Mouse (Mus musculus) ovary, postnatal 10 days (tissue): Measurements from ENCODE around the gene Deup1.

Source experiments
- DNase-seq: peaks from one replicate; pipeline ENCODE4 v3.0.0; 2022; ENCODE audit warnings: low spot score

Gene Deup1

DNA sequence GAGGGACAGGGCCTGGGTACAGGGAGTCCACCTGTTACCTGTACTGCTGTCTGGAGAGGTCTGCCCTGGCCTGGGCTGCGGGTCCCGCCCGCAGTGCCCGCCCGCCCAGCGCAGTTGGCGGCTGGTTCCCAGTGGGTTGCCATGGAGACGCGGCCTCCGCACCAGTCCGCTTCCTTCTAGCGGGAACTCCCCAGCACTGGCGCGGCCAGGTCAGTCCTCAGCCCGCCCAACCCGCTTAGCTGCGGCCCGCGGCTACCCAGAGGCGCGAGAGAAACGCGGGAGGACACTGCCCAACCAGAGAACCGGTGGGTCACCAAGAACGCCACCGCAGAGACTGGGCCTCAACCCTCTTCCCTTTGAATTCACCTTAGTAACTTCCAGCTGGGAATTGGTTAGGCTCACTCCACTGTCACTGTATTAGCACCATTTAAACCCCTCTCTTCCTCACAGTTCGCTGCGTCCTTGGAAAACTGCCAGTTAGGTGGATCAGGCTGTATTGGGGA is at the start of gene Deup1:
Deup1 (minus strand) TSS at position 149 of the 503 bp plus-strand sequence.
- peak; percentile 6 for DNase-seq

DNA sequence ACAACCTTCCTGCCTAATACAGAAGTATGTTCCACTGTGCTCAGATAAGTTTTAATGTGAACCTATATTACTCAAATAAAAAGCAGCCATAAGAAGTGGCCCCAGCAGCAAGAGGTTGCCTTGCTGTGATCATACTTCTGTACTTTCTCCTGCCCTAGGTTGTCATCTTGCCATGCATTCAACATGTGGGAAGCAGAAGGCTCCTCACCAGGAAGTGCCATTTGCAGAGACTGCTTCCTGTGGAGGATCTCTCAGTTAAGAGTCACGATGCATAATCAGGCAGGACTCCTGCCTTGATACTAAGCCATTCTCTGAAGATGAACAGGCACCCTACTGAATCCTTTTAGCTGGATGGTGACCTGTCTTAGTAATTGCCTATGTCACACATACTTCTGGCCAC is 44.5 kb upstream of the Deup1 start:
- DNase-seq, result no peak

DNA sequence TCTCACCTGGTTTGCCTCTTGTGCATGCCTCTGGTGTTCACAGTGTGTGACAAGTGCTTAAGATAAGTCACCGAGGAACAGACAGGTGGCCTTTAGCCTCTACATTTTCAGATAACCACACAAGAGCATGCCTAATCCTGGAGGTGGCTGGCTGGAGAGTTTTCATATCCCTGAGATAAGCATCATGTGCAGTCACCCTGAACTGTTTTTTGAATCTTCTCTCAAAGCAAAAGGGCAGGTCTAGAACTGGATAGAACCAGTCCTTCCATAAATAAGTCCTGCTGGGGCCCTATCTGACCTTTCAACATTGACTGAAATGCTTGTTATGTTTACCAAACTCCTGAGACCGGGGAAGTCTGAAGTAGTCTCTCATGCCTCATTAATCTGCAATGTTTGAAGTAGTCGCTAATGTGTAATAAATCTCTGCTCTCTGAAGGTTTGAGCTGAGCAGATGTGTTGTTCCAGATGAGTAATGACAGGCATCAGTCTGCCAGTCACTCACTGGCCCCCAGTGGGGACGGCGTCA is 42.3 kb upstream of the Deup1 start:
- DNase-seq, result no peak

DNA sequence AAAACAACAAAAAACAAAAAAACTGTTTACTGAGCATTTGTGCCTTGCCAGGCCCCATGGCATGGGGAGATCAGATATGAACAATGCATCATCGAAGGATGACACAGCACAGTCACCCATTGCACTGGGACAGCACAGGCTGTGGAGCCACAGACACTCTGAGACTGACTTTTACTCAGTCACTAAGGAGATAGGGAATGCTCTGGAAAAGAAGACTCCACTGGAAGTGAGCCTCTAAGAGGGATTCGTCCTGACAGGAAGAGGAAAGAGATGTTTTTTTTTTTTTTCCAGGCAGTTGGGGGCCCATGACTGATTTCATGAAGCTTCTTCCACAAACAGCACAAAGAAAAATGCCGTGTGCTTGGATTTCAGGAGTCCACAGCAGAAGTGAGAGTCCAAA is 41.7 kb upstream of the Deup1 start:
- DNase-seq, result no peak

DNA sequence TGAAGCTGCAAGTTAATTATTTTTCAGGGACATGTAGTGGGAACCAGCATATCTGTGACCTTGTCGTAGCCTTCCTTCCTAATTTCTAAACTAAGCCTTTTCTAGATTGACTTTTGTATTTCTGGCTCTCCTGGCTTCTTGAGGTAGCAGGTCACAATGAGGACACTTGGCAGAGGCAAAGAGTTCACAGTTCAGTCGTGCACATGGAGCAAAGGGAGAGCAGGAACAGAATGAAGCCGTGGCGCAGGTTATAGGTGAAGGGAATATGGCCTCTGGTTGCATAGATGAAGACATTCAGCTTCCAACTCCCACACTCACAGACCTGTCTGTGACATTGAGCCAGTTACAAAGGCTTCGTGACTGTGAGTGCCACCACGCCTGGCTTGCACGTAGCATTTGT is 36.9 kb upstream of the Deup1 start:
- no peak for DNase-seq

DNA sequence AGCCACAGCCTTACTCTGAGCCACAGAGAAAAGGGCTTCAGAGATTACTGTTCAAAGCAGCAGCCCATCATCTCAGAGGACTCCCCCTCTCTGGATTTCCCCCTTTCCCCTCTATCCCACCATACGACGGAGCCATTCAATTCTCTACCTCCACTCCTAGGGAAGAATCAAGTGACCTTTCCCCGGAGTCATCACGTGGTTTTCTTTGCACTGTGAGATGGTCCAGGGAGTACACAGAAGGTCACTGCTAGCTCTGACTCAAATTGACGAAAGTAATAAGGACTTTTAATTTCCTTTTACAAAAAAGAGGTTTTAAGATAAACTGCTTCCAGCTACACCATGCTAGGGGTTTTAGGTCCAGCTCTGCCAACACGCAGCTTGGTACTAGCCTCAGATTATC is 31.3 kb upstream of the Deup1 start:
- no peak for DNase-seq

DNA sequence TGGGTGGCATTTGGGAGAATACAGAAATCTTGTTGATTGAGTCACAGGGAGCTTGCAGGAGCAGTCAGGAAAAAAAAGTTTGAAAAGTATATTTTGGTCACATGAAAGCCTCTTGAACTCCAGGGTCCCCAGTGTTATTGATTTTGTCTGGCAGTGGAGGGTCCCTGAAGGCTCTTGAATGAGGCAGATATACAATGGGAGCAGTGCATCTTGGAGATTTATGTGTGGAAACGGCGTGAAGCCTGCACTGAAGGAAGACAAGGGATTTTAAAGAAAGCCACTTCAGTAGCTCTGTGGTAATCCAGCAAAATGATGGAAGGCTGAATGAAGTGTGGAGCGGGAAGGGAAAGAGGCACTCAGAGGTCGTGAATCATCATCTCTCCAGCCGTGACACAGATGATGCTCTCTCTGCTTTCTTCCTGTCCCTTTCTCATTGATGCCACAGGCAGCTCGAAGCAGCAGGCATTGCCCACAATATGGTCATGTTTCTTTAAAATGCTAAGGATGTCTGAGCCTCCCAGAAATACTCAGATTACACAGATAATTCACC is 30.6 kb upstream of the Deup1 start:
- no peak for DNase-seq

DNA sequence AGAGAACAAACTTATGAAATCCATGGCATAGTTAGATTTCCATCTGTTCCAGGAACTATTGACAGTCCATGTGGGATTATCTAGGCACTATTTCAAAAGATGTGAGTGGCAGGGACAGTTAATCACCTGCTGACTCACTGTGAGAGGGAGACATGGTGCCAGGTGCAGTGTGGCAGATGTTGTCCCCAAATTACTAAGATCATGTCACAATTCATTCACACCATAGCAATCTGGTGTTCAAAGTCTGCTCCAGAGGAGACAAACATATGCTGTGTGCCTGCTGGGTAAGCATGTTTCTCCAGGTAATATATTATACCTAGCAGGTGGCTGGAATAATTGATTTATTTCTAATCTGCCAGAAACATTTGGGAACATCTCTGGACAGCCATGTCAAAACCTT is 25.3 kb upstream of the Deup1 start:
- no peak for DNase-seq

DNA sequence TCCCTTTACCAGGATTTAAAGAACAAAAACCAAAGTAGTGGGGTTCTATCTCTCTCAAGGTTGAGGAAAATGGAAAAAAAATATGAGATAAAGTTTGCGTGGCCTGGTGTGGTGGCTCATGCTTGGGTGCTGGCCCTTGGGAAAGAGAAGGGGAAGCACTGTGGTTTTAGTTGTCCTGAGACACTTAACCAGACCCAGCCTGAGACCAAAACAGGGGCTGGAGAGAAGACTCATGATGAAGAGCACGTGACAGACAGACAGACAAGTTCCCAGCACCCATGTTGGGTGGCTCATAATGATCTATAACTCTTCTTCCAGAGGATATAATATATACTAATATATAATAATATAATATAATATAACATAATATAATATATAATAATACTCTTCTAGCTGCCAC is 22.2 kb upstream of the Deup1 start:
- DNase-seq, result no peak

DNA sequence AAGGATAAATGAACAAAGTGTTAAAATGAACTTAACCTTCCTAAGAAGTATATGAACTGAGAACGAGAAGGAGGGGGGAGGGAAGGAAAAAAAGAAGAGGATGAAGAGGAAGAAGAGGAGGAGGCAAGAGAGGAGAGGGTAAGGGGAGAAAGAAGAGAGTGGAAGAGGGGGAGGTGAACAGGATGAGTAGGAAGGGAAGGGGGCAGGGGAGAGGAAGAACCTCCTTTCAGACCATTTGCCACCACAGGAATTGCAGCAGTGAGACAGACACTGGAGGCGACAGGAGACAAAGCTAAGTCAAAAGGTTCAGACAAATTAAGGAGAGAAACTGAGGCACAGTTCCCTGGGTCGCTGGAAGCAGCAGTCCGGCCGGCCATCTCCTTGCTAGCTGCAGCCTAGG is 349 bp downstream of the Deup1 start:
- no peak for DNase-seq

DNA sequence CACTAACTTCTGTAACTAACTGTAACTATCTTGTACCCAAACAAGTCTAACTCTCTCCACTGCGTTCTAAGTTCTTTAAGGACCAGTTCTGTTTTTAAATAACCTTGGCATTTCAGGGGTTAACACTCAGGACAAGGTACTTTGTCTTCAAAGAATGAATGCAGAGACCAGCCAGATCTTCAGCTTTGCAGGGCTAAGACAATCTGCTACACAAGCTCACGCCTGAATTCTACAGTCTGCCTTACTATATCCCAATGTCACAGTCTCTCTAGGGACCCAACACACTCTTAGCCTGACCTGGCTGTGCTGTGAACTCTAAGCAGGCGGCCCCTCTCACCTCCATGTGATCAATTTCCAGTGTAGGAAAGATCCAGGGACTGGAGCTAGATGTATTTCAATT is 3.0 kb downstream of the Deup1 start:
- no peak for DNase-seq

DNA sequence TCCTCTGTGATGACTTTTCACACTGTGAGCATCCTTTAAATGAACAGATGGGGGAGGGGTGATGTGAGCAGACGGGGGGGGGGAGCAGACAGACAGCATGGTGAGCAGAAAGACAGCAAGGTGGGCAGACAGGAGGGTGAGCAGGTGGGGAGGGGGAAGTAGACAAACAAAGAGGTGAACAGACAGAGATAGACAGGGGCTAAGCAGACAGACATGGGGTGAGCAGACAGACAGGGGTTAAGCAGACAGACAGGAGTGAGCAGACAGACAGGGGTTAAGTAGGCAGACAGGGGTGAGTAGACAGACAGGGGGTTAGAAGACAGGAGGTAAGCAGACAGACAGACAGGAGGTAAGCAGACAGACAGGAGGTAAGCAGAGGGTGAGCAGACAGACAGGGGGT is 8.0 kb downstream of the Deup1 start:
- DNase-seq, result no peak

DNA sequence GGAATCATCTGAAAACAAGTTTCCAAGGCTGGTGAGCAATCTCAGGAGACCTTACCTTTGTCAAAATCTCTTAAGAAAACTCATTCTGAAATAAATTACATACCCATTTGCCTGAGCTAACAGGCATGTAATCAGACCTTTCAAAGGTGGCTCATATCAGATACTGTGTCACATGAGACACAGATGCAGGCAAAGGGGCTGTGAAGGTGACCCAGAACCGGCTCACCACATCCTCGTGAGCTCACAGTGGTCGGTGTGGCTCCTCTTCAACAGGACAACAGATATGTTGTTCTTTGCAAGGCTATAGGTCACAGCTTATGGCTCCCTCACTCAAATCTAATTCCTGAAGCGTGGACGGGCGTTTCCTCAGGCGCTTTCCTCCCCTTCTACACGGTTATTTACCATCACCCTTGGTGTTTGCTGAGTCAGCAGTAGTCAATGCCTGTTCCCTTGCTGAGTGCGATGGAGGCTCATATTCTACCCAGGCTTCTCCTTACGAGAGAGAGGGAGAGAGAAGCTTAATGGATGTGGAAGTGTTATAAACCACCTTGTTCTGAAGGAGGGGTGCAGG is 8.6 kb downstream of the Deup1 start:
- DNase-seq, result no peak

DNA sequence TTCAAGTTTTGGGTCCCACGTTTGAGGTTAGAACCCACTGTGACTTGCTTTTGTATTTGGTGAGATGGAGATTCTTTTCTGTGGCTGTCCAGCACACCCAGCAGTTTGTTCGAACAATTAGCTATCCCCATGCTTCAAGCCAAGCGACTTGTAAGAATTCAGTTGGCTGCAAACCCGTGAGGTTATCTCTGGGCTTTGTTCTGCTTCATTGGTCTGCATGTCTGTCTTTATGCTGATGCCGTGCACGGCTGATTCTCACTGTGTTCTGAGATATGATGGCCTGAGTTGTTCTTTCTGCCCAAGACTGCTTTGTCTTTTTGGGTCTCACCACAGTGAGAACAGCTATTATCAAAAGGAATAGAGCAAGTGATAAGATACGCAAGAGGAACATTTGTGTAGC is 10.7 kb downstream of the Deup1 start:
- DNase-seq, result no peak

DNA sequence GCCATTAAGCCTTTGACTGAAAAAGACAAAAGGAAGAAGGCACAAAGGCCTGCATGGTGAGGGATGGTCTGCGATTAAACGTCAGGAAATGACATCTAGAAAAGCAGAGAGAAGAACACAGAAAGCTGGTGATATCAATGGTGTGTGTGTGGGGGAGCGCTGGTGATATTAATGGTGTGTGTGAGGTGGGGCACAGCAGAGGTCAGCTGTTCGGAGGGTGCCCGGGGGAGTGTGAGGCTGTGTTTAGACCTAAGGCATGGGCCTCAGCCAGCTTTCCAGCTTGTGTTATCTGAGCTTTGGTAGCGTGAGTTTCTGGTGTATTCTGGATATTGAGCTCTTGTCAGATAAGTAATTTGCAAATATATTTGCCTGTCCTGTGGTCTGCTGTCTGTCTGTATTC is 11.3 kb downstream of the Deup1 start:
- DNase-seq, result no peak

DNA sequence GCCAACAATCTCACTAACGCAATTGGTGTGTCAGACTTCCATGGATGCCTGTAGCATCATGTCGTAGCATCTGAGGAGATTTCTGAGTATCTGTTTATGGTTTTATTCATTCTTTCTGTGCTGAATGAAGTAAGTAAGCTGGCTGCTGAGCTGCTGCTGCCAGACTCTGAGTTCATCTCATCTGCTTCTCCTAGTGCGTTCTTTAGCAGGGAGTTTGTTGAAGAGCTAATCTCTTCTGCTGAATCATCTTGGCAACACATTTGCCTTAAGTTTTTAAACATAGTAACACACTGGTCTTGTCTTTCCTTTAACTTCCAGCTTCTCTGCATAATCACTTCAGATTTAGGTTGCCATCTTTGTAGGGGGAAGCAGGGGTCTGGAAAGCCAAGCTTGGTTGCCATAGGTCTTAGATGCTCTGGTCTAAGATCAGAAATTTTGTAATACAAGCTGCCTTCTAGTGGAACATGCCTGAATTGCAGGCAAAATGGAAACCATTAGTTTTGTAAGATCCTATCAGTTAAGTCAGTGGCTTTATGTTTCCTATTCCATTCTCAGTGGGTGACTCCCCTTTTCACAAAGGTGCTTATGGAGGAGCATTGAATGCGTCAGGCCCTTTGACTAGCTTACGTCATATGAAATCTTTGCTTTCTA is 18.3 kb downstream of the Deup1 start:
- DNase-seq, result no peak

DNA sequence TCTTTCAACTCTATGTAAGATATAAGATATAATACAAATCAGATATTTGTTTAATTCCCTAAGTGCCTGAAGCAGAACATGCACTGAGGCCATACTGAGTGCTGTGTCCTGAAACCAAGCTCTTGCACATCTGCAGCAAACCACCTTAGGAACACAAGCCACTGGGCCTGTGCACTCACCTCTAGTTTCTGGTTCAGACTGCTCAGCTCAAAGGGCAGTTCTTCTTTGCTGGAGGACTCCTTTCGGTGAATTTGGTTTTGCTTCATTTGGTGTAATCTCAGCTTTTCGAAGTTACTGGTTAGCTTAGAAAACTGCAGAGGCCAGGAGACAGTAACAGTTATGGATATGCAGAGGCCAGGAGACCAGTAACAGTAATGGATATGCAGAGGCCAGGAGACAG is 20.1 kb downstream of the Deup1 start:
- no peak for DNase-seq

DNA sequence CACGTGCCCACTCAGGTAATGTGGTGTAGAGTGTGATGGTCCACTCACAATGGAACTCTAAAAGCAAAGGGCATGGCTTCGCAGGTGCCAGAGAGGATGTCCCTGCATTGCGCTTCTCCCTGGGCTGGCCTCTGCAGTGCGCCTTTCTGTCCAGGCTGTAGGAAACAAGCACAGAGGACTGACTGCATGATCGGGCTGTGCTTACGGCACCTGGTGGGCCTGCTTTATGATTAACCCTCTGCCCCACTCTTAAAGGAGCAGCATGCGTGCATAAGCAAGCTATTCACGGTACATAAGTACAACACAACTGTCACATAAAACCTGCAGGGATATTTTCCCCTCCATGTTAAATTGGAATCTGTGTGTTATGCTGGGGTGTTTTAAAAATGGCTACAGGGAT is 24.6 kb downstream of the Deup1 start:
- no peak for DNase-seq

DNA sequence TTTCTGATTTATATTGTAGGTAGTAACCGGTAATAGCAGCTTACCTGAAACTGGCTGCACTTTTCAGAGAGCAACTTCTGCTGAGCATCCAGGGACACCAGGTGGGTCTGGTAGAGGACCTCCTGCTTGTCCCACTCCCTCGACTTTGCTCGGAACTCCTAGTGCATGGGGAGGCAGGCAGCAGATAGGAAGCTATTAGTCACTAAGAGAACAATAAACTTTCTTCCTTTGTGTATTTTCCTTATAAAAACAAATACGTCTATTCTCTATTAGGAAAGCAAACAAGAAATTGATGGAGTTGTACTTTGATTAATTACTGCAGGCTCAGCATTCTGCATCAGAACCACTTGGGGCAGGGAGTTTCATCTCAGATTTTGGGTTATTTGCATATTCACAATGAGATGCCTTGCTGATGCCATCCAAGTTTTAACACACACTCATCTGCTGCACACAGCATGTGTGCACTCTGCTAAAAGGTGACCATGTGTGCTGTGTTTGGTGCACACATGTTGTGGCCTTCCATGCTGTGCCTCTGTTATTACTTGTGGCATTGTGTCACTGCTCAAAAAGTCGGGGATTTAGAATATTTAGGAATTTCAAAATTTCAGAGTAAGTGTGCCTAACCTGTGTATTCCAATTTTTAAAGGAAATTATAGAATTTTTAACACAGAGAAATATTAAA is 26.7 kb downstream of the Deup1 start:
- no peak for DNase-seq

DNA sequence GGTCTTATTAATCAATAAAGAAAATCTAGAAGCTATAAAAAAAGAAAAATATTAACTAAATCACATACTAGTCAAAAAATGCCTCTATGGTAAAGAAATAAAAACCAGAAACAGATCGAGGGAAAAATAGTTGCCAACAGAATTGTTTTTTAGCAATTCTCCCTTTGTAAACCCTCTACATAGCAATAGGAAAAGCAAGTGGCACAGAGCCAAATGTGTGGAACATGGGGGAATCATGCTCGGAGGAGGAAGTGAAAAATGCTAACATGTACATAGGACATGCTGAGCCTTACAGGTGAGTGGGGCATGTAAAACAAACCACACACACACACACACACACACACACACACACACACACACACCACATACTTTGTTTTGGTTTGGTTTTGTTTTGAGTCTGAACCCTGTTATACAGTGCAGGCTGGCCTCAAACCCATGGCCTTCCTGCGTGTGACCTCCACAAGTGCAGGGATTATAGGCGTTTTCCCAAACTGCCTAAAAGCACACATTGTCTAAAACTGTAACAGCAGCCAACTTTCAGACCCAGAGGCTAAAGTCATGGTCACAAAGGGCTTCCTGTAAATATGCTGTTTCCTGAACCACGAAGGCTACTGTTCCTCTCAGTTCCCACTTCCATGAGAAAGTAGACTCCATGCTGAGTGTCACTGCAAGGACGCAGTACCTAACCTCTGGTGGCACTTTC is 27.4 kb downstream of the Deup1 start:
- DNase-seq, result no peak

DNA sequence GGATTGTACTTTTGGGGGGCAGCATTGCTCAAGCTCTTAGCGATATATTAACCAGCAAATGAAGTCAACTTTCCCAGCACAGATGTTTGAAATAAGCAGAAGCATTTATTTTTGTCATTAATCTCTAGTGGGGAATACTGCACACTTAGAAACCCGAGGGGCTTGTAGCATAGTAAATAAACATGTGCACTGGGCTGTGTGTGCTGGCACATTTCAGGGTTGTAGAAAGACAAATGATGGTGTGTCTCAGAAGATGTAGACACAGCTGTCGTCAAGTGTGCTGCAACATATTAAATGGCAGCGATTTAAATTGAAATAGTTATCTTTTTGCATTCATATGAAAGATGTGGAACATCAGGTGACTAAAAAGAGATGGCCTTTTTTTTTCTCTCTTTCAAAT is 31.1 kb downstream of the Deup1 start:
- no peak for DNase-seq

DNA sequence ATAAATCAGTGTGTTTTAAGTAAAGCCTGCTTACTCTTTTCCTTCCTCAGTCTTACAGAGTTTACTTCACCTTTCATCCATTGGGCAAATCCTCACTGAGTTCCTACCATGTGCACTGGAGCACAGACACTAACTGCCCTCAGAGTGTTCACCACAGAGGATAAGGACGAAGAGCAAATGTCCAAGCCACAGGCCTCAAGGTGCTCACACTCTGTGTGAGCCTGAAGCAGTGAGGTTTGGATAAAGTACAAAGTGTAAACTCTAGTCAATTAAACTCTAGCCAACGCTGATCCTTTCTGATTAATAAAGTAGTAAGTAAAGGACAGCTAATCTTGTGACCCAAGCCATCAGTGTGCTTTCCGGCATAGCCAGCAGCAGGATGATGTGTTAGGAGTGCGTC is 33.6 kb downstream of the Deup1 start:
- DNase-seq, result no peak
